Mouse (Mus musculus) stomach, embryonic 16.5 days (tissue): ENCODE measurements around the gene Elp6. TPM values are rescaled to one million over a fixed set of nuclear protein-coding genes. Genes with fewer than 3 reads are reported as not detected.

Source experiments
- ATAC-seq: fragments of 200-750 bp; cut with Nextera tagmentation; 2 replicates; pipeline ENCODE4 v1.8.0; 2017; ENCODE audit warnings: moderate number of reproducible peaks, moderate TSS enrichment; ENCODE audit not compliant: insufficient read depth, low FRiP score
- H3K27ac ChIP-seq: fragments of 300-500 bp; sonication (generic); 2 replicates; pipeline ENCODE4 v1.5.1; 2014; ENCODE audit warnings: low read length
- H3K27me3 ChIP-seq: fragments of 300-500 bp; sonication (generic); 2 replicates; pipeline ENCODE4 v1.6.1; 2014; ENCODE audit warnings: low read length, control low read depth, mixed read lengths; ENCODE audit not compliant: control insufficient read depth, insufficient read depth
- H3K36me3 ChIP-seq: fragments of 300-500 bp; sonication (generic); 2 replicates; pipeline ENCODE4 v1.6.1; 2014; ENCODE audit warnings: low read length; ENCODE audit not compliant: control insufficient read depth, insufficient read depth
- H3K4me1 ChIP-seq: fragments of 300-500 bp; sonication (generic); 2 replicates; pipeline ENCODE4 v1.6.1; 2014; ENCODE audit warnings: low read length, control low read depth, mixed read lengths; ENCODE audit not compliant: control insufficient read depth, insufficient read depth
- H3K4me2 ChIP-seq: fragments of 300-500 bp; sonication (generic); 2 replicates; pipeline ENCODE4 v1.6.1; 2014; ENCODE audit warnings: low read depth, low read length, mixed read lengths
- H3K4me3 ChIP-seq: fragments of 300-500 bp; sonication (generic); replicated peaks from 2 replicates; pipeline ENCODE4 v1.5.1; 2014; ENCODE audit warnings: mild to moderate bottlenecking, low read length
- H3K9ac ChIP-seq: fragments of 300-500 bp; sonication (generic); 2 replicates; pipeline ENCODE4 v1.6.1; 2014; ENCODE audit warnings: low read length
- H3K9me3 ChIP-seq: fragments of 300-500 bp; sonication (generic); replicated peaks from 2 replicates; pipeline ENCODE4 v1.6.1; 2016; ENCODE audit warnings: low read length, control low read depth; ENCODE audit not compliant: control insufficient read depth
- WGBS: fragments of 180-500 bp; shearing (Covaris S2); extraction: QIAGEN DNeasy Blood & Tissue Kit; methylation state at CpG from one replicate; pipeline ENCODE4 v1.1.7; 2014; 5-methylcytosine and 5-hydroxymethylcytosine counted together
- polyA plus RNA-seq: library from polyadenylated mRNA; unstranded; fragments of >200 nt; fragmentation: Nextera tagmentation; extraction: Ambion mirVana; gene quantifications from 2 replicates; pipeline ENCODE4 v1.2.1, GENCODE M21; 2015

Elp6 gene
- polyA plus RNA-seq, 1 experiment from 2014 or later = 18.4 TPM

DNA sequence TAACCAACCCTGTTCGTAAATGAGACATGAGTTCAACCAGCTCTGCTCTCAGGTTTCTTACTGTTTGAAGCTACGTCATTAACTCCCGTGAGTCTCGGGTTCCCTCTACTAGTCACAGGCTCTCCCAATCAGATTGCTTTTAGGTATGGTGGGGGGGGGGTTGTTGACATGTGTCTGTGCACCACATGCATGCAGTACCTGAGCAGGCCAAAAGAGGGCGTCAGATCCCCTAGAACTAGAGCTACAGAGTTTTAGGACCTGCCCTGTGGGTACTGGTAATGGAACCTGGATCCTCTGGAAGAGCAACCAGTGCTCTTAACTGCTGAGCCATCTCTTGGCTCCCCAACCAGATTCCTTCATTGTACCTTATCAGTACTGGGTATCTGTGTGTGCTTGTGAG lies 29.1 kb upstream of the Elp6 start:
- Histone ChIP-seq H3K9ac (no peak overlapping the region), H3K4me3 (no peak overlapping the region), H3K27ac (no peak overlapping the region), H3K36me3 (no peaks in the 10 kb centered on the region), H3K4me2 (no peak overlapping the region), H3K27me3 (no peaks in the 10 kb centered on the region), H3K9me3 (no peaks in the 10 kb centered on the region), H3K4me1 (no peaks in the 10 kb centered on the region)
- WGBS = 64% methylated on average over 5 of the region's 5 CpGs
- no peak for ATAC-seq

DNA sequence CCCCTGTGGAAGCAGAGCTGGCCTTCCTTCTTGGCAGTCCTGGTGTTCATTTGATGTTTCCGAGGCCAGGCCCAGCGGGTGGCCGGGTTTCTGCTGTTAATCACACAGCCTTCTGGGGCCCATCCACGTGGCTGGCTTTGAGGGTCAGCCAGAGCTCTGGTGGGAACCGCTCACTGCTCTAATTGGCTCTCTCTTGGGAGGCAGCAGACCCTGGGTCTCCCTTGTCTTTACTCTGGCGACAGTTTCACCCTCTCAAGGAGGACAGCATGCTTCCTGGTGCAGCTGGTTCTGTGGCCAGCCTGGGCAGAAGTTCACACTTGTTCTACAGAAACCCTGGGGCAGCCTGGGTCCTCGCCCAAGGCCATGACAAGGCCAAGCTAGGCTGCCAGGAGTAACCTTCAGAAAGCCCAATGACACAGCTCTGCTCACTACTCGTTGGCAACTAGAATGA lies 27.5 kb upstream of the Elp6 start:
- no peaks in the 10 kb centered on the region for H3K27me3 ChIP-seq
- 51% methylated on average over 8 of the region's 8 CpGs for WGBS
- no peaks in the 10 kb centered on the region for H3K9me3 ChIP-seq
- no peak overlapping the region for H3K9ac ChIP-seq
- no peak for ATAC-seq
- H3K4me2 ChIP-seq = no peak overlapping the region
- H3K4me3 ChIP-seq = no peak overlapping the region
- no peak overlapping the region for H3K27ac ChIP-seq
- H3K36me3 ChIP-seq = no peaks in the 10 kb centered on the region
- no peaks in the 10 kb centered on the region for H3K4me1 ChIP-seq

DNA sequence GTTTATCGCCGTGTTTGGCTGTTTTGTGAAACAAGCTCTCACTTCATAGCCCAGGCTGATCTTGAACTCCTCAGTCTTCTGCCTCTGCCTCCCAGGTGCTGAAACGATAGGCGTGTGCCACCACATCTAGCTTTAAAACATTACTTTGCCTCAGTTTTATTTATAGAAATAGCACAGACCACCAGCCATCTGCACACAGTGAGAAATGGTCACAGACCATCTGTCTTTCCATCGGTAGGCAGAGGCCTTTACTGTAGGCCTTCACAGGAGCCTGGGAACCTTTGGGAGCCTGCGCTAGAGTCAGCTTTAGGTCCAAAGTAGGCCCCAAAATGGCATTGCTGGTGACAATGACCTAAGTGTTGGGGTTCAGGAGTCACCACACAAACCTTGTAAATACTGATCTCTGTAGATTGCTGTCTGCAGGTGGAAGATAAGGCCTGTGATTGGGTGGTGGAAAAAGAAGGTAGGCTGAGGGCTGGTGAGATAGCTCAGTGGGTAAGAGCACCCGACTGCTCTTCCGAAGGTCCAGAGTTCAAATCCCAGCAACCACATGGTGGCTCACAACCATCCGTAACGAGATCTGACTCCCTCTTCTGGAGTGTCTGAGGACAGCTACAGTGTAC lies 20.8 kb upstream of the Elp6 start:
- H3K9me3 ChIP-seq = no peaks in the 10 kb centered on the region
- no peak overlapping the region for H3K4me2 ChIP-seq
- H3K36me3 ChIP-seq = no peaks in the 10 kb centered on the region
- H3K4me1 ChIP-seq = no peaks in the 10 kb centered on the region
- no peak for ATAC-seq
- no peaks in the 10 kb centered on the region for H3K27me3 ChIP-seq
- no peak overlapping the region for H3K4me3 ChIP-seq
- H3K27ac ChIP-seq = no peak overlapping the region
- WGBS = 95% methylated on average over 8 of the region's 10 CpGs
- H3K9ac ChIP-seq = no peak overlapping the region

DNA sequence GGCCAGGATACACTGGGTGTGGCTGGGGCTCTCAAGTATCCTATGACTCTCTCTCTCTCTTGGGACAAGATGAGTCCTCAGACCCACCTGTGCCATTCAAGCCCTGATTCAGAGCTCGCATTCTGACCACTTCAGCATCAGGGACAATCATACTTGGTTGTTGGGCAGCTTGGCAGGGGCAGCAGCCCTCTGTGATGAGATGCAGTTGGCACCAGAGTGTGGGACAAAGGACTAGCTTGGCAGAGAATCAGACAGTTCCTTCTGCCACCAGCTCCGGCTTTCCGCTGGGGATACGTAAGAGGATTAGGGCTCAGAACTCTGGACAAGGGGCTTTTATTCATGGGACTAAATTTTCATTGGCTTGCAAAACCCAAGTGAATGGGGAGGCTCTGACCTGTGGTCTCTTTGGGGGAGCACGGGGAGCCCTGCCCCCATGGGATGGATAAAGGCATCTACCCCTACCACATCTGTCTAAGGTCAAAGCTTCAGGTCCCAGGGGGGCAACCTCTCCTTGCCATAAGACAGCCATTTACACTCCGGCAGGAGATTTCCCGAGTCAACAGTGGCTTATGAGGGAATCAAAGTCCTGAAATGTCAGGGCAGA lies 17.6 kb upstream of the Elp6 start:
- no peaks in the 10 kb centered on the region for H3K27me3 ChIP-seq
- no peaks in the 10 kb centered on the region for H3K4me1 ChIP-seq
- no peaks in the 10 kb centered on the region for H3K9me3 ChIP-seq
- no peaks in the 10 kb centered on the region for H3K36me3 ChIP-seq
- no peak overlapping the region for H3K27ac ChIP-seq
- no peak for ATAC-seq
- H3K4me2 ChIP-seq = no peak overlapping the region
- H3K9ac ChIP-seq = no peak overlapping the region
- WGBS = 75% methylated on average over 7 of the region's 7 CpGs
- H3K4me3 ChIP-seq = no peak overlapping the region

DNA sequence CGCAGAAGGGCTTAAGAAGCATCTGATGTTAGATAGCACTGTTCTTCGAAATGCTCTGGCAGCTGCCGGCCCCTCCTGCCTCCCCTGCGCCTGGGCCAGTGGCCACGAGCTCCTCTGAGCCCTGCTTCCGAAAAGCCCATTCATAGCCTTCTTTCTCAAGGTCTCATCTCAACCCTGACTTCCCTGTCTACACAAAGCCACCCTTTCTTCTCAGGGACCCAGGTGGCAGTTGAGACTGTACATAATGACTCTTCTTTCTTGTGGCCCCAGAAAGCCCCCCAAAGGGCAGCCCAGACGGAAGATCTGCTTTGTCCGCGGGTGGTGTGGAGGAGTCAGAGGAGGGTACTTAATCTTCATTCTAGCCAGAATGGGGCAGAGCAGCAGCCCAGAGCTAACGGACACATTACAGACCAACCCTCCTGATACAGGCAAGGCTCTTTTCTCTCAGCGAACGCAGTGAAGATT lies 11.7 kb upstream of the Elp6 start:
- Histone ChIP-seq H3K27me3 (no peaks in the 10 kb centered on the region), H3K27ac (no peak overlapping the region), H3K4me1 (no peaks in the 10 kb centered on the region), H3K9ac (no peak overlapping the region), H3K4me2 (no peak overlapping the region), H3K36me3 (no peaks in the 10 kb centered on the region), H3K4me3 (no peak overlapping the region), H3K9me3 (no peaks in the 10 kb centered on the region)
- 65% methylated on average over 12 of the region's 12 CpGs for WGBS
- no peak for ATAC-seq

DNA sequence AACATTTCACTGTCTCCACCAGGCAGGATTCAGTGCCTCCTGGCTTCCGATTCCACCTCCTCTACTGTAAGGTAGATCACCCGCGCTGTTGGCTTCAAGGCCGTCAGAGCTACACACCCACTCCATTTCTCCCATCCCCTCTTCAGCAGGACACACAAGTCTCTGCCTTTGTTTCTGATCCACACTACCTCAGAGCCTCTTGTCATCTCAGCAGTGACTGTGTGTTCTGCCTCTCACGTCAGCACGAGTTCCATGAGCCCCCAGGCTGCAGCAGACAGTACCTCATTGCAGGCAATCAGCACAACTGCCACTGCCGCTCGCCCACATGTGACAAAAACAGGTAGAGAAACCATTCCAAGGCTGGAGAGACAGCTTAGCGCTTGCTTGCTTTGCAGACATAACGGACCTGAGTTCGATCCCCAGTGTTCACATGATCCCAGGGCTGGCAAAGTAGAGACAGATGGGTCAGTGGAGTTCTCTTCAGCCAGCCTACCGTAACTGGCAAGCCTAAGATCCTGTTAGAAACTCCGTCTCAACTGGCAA lies 11.0 kb upstream of the Elp6 start:
- H3K36me3 ChIP-seq = no peaks in the 10 kb centered on the region
- H3K4me1 ChIP-seq = no peaks in the 10 kb centered on the region
- H3K4me2 ChIP-seq = no peak overlapping the region
- no peak overlapping the region for H3K9ac ChIP-seq
- H3K9me3 ChIP-seq = no peaks in the 10 kb centered on the region
- H3K27me3 ChIP-seq = no peaks in the 10 kb centered on the region
- no peak overlapping the region for H3K4me3 ChIP-seq
- WGBS = 86% methylated on average over 13 of the region's 13 CpGs
- H3K27ac ChIP-seq = no peak overlapping the region
- ATAC-seq = no peak

DNA sequence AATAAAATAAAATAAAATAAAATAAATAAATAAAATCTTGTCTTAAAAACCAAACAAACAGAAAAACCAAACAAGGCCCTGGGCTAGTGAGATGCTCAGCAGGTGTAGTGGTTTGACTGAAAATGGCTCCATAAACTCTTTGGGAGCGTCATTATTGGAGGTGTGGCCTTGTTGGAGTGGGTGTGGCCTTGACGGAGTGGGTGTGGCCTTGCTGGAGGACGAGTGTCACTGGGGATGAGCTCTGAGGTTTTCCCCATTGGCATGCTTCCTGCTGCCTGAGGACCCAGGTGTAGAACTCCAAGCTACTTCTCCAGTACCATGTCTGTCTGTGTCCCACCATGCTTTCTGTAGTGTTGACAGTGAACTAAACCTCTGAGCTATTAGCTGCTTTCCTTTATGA lies 10.2 kb upstream of the Elp6 start:
- no peaks in the 10 kb centered on the region for H3K36me3 ChIP-seq
- WGBS = 40% methylated on average over 3 of the region's 3 CpGs
- no peak overlapping the region for H3K27ac ChIP-seq
- H3K9me3 ChIP-seq = no peaks in the 10 kb centered on the region
- H3K9ac ChIP-seq = no peak overlapping the region
- H3K4me2 ChIP-seq = no peak overlapping the region
- no peak for ATAC-seq
- H3K4me1 ChIP-seq = no peaks in the 10 kb centered on the region
- no peaks in the 10 kb centered on the region for H3K27me3 ChIP-seq
- H3K4me3 ChIP-seq = no peak overlapping the region

DNA sequence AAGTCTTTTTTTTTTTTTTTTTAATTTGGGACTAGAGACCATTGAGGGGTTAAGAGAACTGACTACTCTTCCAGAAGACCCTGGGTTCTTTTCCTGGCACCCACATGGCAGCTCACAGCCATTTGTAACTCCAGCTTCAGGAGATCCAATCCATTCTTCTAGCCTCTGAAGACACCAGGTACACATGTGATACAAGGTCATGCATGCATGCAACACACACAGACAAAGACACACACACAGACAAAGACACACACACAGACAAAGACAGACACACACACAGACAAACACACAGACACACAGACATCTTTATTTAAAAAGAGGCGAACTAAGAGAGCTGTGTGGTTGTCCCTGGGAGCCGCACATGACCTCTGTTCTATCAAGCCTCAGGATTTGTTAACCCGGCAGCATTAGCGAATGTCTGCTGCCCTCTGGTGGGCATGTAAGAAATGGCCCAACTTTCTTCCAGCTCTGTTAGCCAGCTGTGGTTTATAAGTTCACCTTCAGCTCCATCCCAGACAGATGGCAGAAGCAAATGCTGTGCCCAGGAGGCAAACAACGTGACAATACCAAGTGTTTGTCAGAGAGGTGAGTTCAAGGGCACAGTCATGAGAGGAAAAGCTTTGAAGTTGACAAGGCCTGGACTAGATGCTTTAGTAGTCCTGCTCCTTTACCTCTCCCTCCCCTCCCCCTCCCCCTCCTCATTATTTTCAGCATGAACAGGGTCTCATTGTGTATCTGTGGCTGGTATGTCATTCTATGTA lies 7.9 kb upstream of the Elp6 start:
- Histone ChIP-seq H3K36me3 (no peaks in the 10 kb centered on the region), H3K4me1 (no peaks in the 10 kb centered on the region), H3K27ac (no peak overlapping the region), H3K9me3 (0 out of 2 replicates have a peak, but pooled peaks cover 4% of the 10 kb centered on the region), H3K4me2 (no peak overlapping the region), H3K4me3 (no peak overlapping the region), H3K9ac (no peak overlapping the region), H3K27me3 (no peaks in the 10 kb centered on the region)
- ATAC-seq = peak; percentile 44; the same call in 1 of the 2 replicates
- 2% methylated on average over 5 of the region's 5 CpGs for WGBS

DNA sequence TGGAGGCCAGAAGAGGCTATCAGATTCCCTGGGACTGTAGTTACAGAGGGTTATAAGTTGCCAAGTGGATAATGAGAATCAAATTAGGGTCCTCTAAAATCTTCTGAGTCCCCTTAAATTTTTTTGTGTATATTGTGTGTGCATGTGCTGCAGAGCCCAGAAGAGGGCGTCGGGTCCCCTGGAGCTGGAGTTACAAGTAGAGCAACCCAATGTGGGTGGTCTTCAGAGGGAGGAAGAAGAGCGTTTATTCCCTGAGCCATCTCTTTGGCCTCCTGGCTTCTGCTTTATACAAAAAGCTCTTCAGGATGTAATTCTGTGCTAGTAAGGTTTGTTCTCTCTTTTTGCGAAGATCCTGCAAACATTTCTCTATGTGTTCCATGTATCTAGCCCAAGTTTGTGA lies 457 bp upstream of the Elp6 start:
- H3K4me3 ChIP-seq = peak overlapping the region; percentile 66
- WGBS = 1% methylated on average over 4 of the region's 4 CpGs

More for the DNA sequence above, 457 bp upstream of the Elp6 start:
- no peaks in the 10 kb centered on the region for H3K27me3 ChIP-seq
- H3K27ac ChIP-seq = peak overlapping the region; percentile 82
- no peaks in the 10 kb centered on the region for H3K36me3 ChIP-seq
- no peak for ATAC-seq
- H3K9ac ChIP-seq = peak overlapping the region; percentile 85
- H3K4me2 ChIP-seq = peak overlapping the region; percentile 63
- H3K9me3 ChIP-seq = 0 out of 2 replicates have a peak, but pooled peaks cover 5% of the 10 kb centered on the region
- H3K4me1 ChIP-seq = peaks cover 9% of the 10 kb centered on the region; the same call in 1 of the 2 replicates
